Mouse (Mus musculus) ES-E14 (cell line): ENCODE data around the gene Cpne8.

Experiments used
- HCFC1 ChIP-seq: IDR thresholded peaks from 2 replicates; pipeline ENCODE4 v1.6.1; 2012; ENCODE audit warnings: low read length, inconsistent platforms, borderline replicate concordance; ENCODE audit not compliant: insufficient read depth
- MAFK ChIP-seq: IDR thresholded peaks from 2 replicates; pipeline ENCODE4 v1.6.1; 2014; ENCODE audit warnings: mild to moderate bottlenecking, low read depth, low read length, inconsistent platforms; ENCODE audit not compliant: insufficient read depth
- ZC3H11A ChIP-seq: IDR thresholded peaks from 2 replicates; pipeline ENCODE4 v1.6.1; 2012; ENCODE audit warnings: low read depth, mild to moderate bottlenecking, inconsistent platforms, low read length, borderline replicate concordance
- ZNF384 ChIP-seq: IDR thresholded peaks from 2 replicates; pipeline ENCODE4 v1.6.1; 2012; ENCODE audit warnings: low read depth, low read length, inconsistent platforms

DNA sequence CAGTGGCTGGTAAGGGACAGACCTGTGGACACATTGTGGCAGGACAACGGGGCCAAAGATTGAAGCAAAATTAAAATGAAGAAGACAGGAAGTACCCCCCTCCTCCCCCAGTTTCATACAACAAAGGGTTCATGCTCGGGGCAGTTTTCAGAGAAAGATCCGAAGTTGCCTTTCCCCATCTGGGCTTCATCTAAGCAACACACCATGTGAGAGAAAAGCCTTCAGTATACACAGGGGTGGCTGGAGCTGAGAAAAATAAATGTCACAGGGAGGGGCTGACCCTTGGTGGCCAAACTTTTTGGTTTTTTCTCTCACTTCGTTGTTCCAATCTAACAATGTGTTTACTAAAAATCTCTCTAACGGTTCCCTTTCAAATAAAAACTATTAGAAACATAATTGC, 135.8 kb downstream of the Cpne8 start:
- TF ChIP-seq MAFK: no peak
- no peak for TF ChIP-seq ZC3H11A
- no peak for TF ChIP-seq ZNF384
- no peak for TF ChIP-seq HCFC1
